Mouse (Mus musculus): ENCODE results near the gene A630073D07Rik. TPM values are rescaled to one million over a fixed set of nuclear protein-coding genes. Genes with fewer than 3 reads are reported as not detected.

A630073D07Rik gene
- not detected for total RNA-seq (2023)

GRCm38 (mm10) chr6:132651426-132651825, at the start of gene A630073D07Rik:
TSS of gene A630073D07Rik (minus strand) at chr6:132651526.

GRCm38 (mm10) chr6:132700907-132701306, 49.6 kb upstream of the A630073D07Rik start, which contains the start of gene Tas2r121:
TSS of gene Tas2r121 (minus strand) at chr6:132701007.

GRCm38 (mm10) chr6:132656653-132657052, 5.3 kb upstream of the A630073D07Rik start, which contains the start of gene Tas2r120:
TSS of gene Tas2r120 (plus strand) at chr6:132656953.

GRCm38 (mm10) chr6:132595613-132596012, 55.7 kb downstream of the A630073D07Rik start, which contains the start of gene Prp2:
TSS of gene Prp2 (plus strand) at chr6:132595913.

Other genes with a start within 250 kb of the A630073D07Rik start
- gene Prh1, start 81.7 kb downstream of the A630073D07Rik start, total RNA-seq (2023), result not detected
- gene Prp2, start 55.6 kb downstream of the A630073D07Rik start, total RNA-seq (2023), result not detected
- not detected for gene Tas2r120, start 5.4 kb upstream of the A630073D07Rik start, total RNA-seq (2023)
- not detected for gene Tas2r121, start 49.5 kb upstream of the A630073D07Rik start, total RNA-seq (2023)
- gene Tas2r122, start 60.4 kb upstream of the A630073D07Rik start, total RNA-seq (2023), result not detected
- gene Tas2r115, start 86.5 kb upstream of the A630073D07Rik start, total RNA-seq (2023), result not detected
- gene Tas2r124, start 103.2 kb upstream of the A630073D07Rik start, total RNA-seq (2023), result not detected
- not detected for gene Tas2r102, start 110.6 kb upstream of the A630073D07Rik start, total RNA-seq (2023)
- gene Tas2r136, start 126.6 kb upstream of the A630073D07Rik start, total RNA-seq (2023), result not detected
- not detected for gene Tas2r117, start 151.3 kb upstream of the A630073D07Rik start, total RNA-seq (2023)
- gene Tas2r123, start 195.6 kb upstream of the A630073D07Rik start, total RNA-seq (2023), result not detected
- not detected for gene Tas2r116, start 203.9 kb upstream of the A630073D07Rik start, total RNA-seq (2023)
- not detected for gene Tas2r110, start 216.5 kb upstream of the A630073D07Rik start, total RNA-seq (2023)
- gene Tas2r113, start 241.5 kb upstream of the A630073D07Rik start, total RNA-seq (2023), result not detected